Mouse (Mus musculus) MEL (cell line): Measurements from ENCODE around the gene Ubash3b. TPM values are rescaled to one million over a fixed set of nuclear protein-coding genes. Genes with fewer than 3 reads are reported as not detected.

ENCODE experiments used
- DNase-seq: peaks from one replicate; pipeline ENCODE4 v3.0.0; 2011; ENCODE audit warnings: low read depth, low spot score
- H3K27ac ChIP-seq: 2 replicates; pipeline ENCODE4 v1.5.1; 2012; ENCODE audit warnings: low read depth, mild to moderate bottlenecking, control low read depth, low read length, moderate library complexity; ENCODE audit not compliant: control insufficient read depth
- H3K27me3 ChIP-seq, 2 experiments: fragments of 150-350 bp in 1 of 2; sonication (generic) in 1 of 2; 2 replicates each; pipeline ENCODE4 v1.6.1; 2012; ENCODE audit warnings: low read length in 2 of 2, mild to moderate bottlenecking in 2 of 2, improper control_type of control experiment in 1 of 2, moderate library complexity in 1 of 2; ENCODE audit not compliant: insufficient read depth in 2 of 2, control insufficient read depth in 1 of 2
- H3K36me3 ChIP-seq, 2 experiments: 2 replicates each; pipeline ENCODE4 v1.6.1; 2012 to 2014; ENCODE audit warnings: low read length in 2 of 2, improper control_type of control experiment in 1 of 2, inconsistent platforms in 1 of 2, mild to moderate bottlenecking in 1 of 2; ENCODE audit not compliant: insufficient read depth in 2 of 2, control insufficient read depth in 1 of 2
- H3K4me1 ChIP-seq, 2 experiments: fragments of 150-350 bp in 1 of 2; sonication (generic) in 1 of 2; 2 replicates each; pipeline ENCODE4 v1.6.1; 2012; ENCODE audit warnings: low read length in 2 of 2, improper control_type of control experiment in 1 of 2, mild to moderate bottlenecking in 1 of 2; ENCODE audit not compliant: insufficient read depth in 2 of 2, control insufficient read depth in 1 of 2
- H3K4me3 ChIP-seq, 2 experiments: fragments of 150-350 bp in 1 of 2; sonication (generic) in 1 of 2; 2 replicates each; pipeline ENCODE4 v1.5.1; 2012; ENCODE audit warnings: low read depth in 2 of 2, low read length in 2 of 2, mild to moderate bottlenecking in 2 of 2, moderate library complexity in 2 of 2, control low read depth in 1 of 2, improper control_type of control experiment in 1 of 2; ENCODE audit not compliant: control insufficient read depth in 1 of 2, insufficient read depth in 1 of 2
- H3K79me2 ChIP-seq: 2 replicates; pipeline ENCODE4 v1.6.1; 2012; ENCODE audit warnings: mild to moderate bottlenecking, low read length, moderate library complexity; ENCODE audit not compliant: control insufficient read depth, poor library complexity, insufficient read depth
- H3K9ac ChIP-seq: 2 replicates; pipeline ENCODE4 v1.6.1; 2012; ENCODE audit warnings: low read depth, mild to moderate bottlenecking, control low read depth, low read length, moderate library complexity; ENCODE audit not compliant: control insufficient read depth, poor library complexity, severe bottlenecking
- H3K9me3 ChIP-seq: fragments of 150-350 bp; sonication (generic); replicated peaks from 2 replicates; pipeline ENCODE4 v1.6.1; 2012; ENCODE audit warnings: mild to moderate bottlenecking, low read length, improper control_type of control experiment, moderate library complexity; ENCODE audit not compliant: insufficient read depth
- BHLHE40 ChIP-seq: IDR thresholded peaks from 2 replicates; pipeline ENCODE4 v1.6.1; 2012; ENCODE audit warnings: low read depth, mild to moderate bottlenecking, inconsistent platforms, low read length, improper control_type of control experiment, borderline replicate concordance
- CTCF ChIP-seq, 3 experiments: IDR thresholded peaks in 2 of 3; conservative IDR thresholded peaks in 1 of 3; 2 replicates each; pipeline ENCODE4 v1.5.1; 2011 to 2012; ENCODE audit warnings: low read length in 3 of 3, low read depth in 2 of 3, mild to moderate bottlenecking in 2 of 3, improper control_type of control experiment in 1 of 3, inconsistent platforms in 1 of 3, mixed read lengths in 1 of 3, moderate library complexity in 1 of 3; ENCODE audit not compliant: control insufficient read depth in 1 of 3, insufficient read depth in 1 of 3, poor library complexity in 1 of 3, severe bottlenecking in 1 of 3
- GABPA ChIP-seq: IDR thresholded peaks from 2 replicates; pipeline ENCODE4 v1.6.1; 2012; ENCODE audit warnings: low read depth, mild to moderate bottlenecking, inconsistent platforms, low read length, improper control_type of control experiment, moderate library complexity
- HCFC1 ChIP-seq: IDR thresholded peaks from 2 replicates; pipeline ENCODE4 v1.6.1; 2012; ENCODE audit warnings: low read depth, mild to moderate bottlenecking, inconsistent platforms, low read length, improper control_type of control experiment, moderate library complexity
- MEF2A ChIP-seq: IDR thresholded peaks from 2 replicates; pipeline ENCODE4 v1.6.1; 2014; ENCODE audit warnings: low read depth, mild to moderate bottlenecking, inconsistent platforms, low read length, improper control_type of control experiment; ENCODE audit not compliant: poor library complexity, insufficient replicate concordance, severe bottlenecking; ENCODE audit errors: extremely low read depth
- MYB ChIP-seq: IDR thresholded peaks from 2 replicates; pipeline ENCODE4 v1.6.1; 2011; ENCODE audit warnings: mild to moderate bottlenecking, low read depth, low read length, improper control_type of control experiment
- RAD21 ChIP-seq: IDR thresholded peaks from 2 replicates; pipeline ENCODE4 v1.6.1; 2011; ENCODE audit warnings: mild to moderate bottlenecking, low read depth, low read length, improper control_type of control experiment
- RCOR1 ChIP-seq: IDR thresholded peaks from 2 replicates; pipeline ENCODE4 v1.6.1; 2012; ENCODE audit warnings: low read depth, mild to moderate bottlenecking, inconsistent platforms, low read length, improper control_type of control experiment
- SMC3 ChIP-seq: IDR thresholded peaks from 2 replicates; pipeline ENCODE4 v1.6.1; 2011; ENCODE audit warnings: low read depth, low read length, improper control_type of control experiment
- TAL1 ChIP-seq: IDR thresholded peaks from 2 replicates; pipeline ENCODE4 v1.6.1; 2012; ENCODE audit warnings: mild to moderate bottlenecking, inconsistent platforms, low read length, moderate library complexity, mixed read lengths
- USF2 ChIP-seq, 2 experiments: IDR thresholded peaks; 2 replicates each; pipeline ENCODE4 v1.6.1; 2011 to 2012; ENCODE audit warnings: improper control_type of control experiment in 2 of 2, low read length in 2 of 2, borderline replicate concordance in 1 of 2, inconsistent platforms in 1 of 2, low read depth in 1 of 2, mild to moderate bottlenecking in 1 of 2; ENCODE audit not compliant: insufficient read depth in 1 of 2
- ZC3H11A ChIP-seq: IDR thresholded peaks from 2 replicates; pipeline ENCODE4 v1.6.1; 2012; ENCODE audit warnings: low read depth, mild to moderate bottlenecking, inconsistent platforms, low read length, improper control_type of control experiment
- ZMIZ1 ChIP-seq: IDR thresholded peaks from 2 replicates; pipeline ENCODE4 v1.6.1; 2012; ENCODE audit warnings: low read depth, mild to moderate bottlenecking, inconsistent platforms, low read length, improper control_type of control experiment, moderate library complexity
- polyA plus RNA-seq, 2 experiments: library from polyadenylated mRNA; stranded (reverse) in 1 of 2; unstranded in 1 of 2; fragments of >175 nt in 1 of 2; fragments of >200 nt in 1 of 2; gene quantifications; 2 replicates each; pipeline versions ENCODE4 v1.2.1 to v1.2.4; 2012; ENCODE audit warnings: low replicate concordance in 2 of 2, low read depth in 1 of 2; ENCODE audit not compliant: insufficient read length in 2 of 2, insufficient read depth in 1 of 2, missing spikeins in 1 of 2
- total RNA-seq: library from RNA; depleted of rRNA; stranded (reverse); fragments of 300-350 nt; gene quantifications from 2 replicates; pipeline ENCODE4 v1.2.3, GENCODE M21; 2012

Ubash3b gene
- total and polyA plus RNA-seq, 3 experiments, result 5.4 to 11.3 TPM; not detected in 1

- TF ChIP-seq BHLHE40 (no peak), ZC3H11A (peak; percentile 99), RAD21 (peak; percentile 87), CTCF (IDR thresholded peaks at IDR 0.05 in 2 of 3, conservative IDR thresholded peaks at IDR 0.05 in 1 of 3; ENCODE audit: control insufficient read depth in 1 of 3, insufficient read depth in 1 of 3, low read depth in 2 of 3, low read length in 3 of 3, poor library complexity in 1 of 3, severe bottlenecking in 1 of 3) (peak; percentile 81 to 89 (median 84)), TAL1 (no peak), SMC3 (peak; percentile 99)
- no peak overlapping the region for H3K4me3 ChIP-seq
- DNase-seq, result peak; percentile 84
- H3K27ac ChIP-seq, result no peak overlapping the region
- H3K36me3 ChIP-seq, result peaks cover 2 to 12% of the 10 kb centered on the region in 2 experiments; a peak in 3 of 4 replicates
- no peaks in the 10 kb centered on the region for H3K9me3 ChIP-seq
- no peak overlapping the region for H3K9ac ChIP-seq
- no peaks in the 10 kb centered on the region for H3K79me2 ChIP-seq
- peaks cover 3 to 13% of the 10 kb centered on the region in 2 experiments; a peak in 3 of 4 replicates for H3K4me1 ChIP-seq
- H3K27me3 ChIP-seq, result no peaks in the 10 kb centered on the region
Measured at GRCm38 (mm10) chr9:41044626-41045025, 116.9 kb downstream of the Ubash3b start.

GRCm38 (mm10) chr9:41043641-41044040 lies 117.9 kb downstream of the Ubash3b start:
- Histone ChIP-seq H3K9ac (no peak overlapping the region), H3K79me2 (no peaks in the 10 kb centered on the region), H3K4me1 (0 out of 4 replicates have a peak, but pooled peaks cover 0 to 5% of the 10 kb centered on the region in 2 experiments), H3K27me3 (no peaks in the 10 kb centered on the region), H3K27ac (no peak overlapping the region), H3K9me3 (no peaks in the 10 kb centered on the region), H3K4me3 (no peak overlapping the region), H3K36me3 (peaks cover 2 to 5% of the 10 kb centered on the region in 2 experiments; a peak in 3 of 4 replicates)
- no peak for DNase-seq
- TF ChIP-seq HCFC1 (no peak), GABPA (no peak), ZMIZ1 (no peak), TAL1 (no peak)

- Histone ChIP-seq H3K9ac (no peak overlapping the region), H3K4me3 (no peak overlapping the region)
- DNase-seq, result no peak
- TF ChIP-seq USF2 (IDR thresholded peaks at IDR 0.05; ENCODE audit: borderline replicate concordance in 1 of 2, insufficient read depth in 1 of 2, low read depth in 1 of 2, low read length in 2 of 2) (no peak), MYB (no peak), RCOR1 (no peak), MEF2A (no peak)
- TF ChIP-seq, all 39 proteins: peak for 0
- peaks cover 0 to 2% of the 10 kb centered on the region in 2 experiments; a peak in 1 of 4 replicates for H3K36me3 ChIP-seq
- no peak overlapping the region for H3K27ac ChIP-seq
- no peaks in the 10 kb centered on the region for H3K79me2 ChIP-seq
- no peaks in the 10 kb centered on the region for H3K4me1 ChIP-seq
- H3K27me3 ChIP-seq, result no peaks in the 10 kb centered on the region
- H3K9me3 ChIP-seq, result no peaks in the 10 kb centered on the region
Measured at GRCm38 (mm10) chr9:41041404-41041803, 120.1 kb downstream of the Ubash3b start.
